Mouse (Mus musculus) midbrain, embryonic 16.5 days (tissue): ENCODE results near the gene Serping1. TPM values are rescaled to one million over a fixed set of nuclear protein-coding genes. Genes with fewer than 3 reads are reported as not detected.

Experiments
- ATAC-seq: fragments of 200-750 bp; cut with Nextera tagmentation; 2 replicates; pipeline ENCODE4 v1.8.0; 2017; ENCODE audit warnings: moderate TSS enrichment
- H3K27ac ChIP-seq: fragments of 300-500 bp; sonication (generic); 2 replicates; pipeline ENCODE4 v1.5.1; 2014; ENCODE audit warnings: mild to moderate bottlenecking, low read length, mixed read lengths
- H3K27me3 ChIP-seq: fragments of 300-500 bp; sonication (generic); 2 replicates; pipeline ENCODE4 v1.6.1; 2014; ENCODE audit warnings: low read depth, low read length, mixed read lengths; ENCODE audit not compliant: control insufficient read depth, insufficient read depth
- H3K36me3 ChIP-seq: fragments of 300-500 bp; sonication (generic); 2 replicates; pipeline ENCODE4 v1.6.1; 2014; ENCODE audit warnings: mild to moderate bottlenecking, low read length, moderate library complexity, mixed read lengths; ENCODE audit not compliant: control insufficient read depth, insufficient read depth
- H3K4me1 ChIP-seq: fragments of 300-500 bp; sonication (generic); 2 replicates; pipeline ENCODE4 v1.6.1; 2014; ENCODE audit warnings: mild to moderate bottlenecking, low read length, mixed read lengths; ENCODE audit not compliant: control insufficient read depth, insufficient read depth
- H3K4me2 ChIP-seq: fragments of 300-500 bp; sonication (generic); 2 replicates; pipeline ENCODE4 v1.6.1; 2014; ENCODE audit warnings: mild to moderate bottlenecking, low read length, mixed read lengths
- H3K4me3 ChIP-seq: fragments of 300-500 bp; sonication (generic); 2 replicates; pipeline ENCODE4 v1.5.1; 2014; ENCODE audit warnings: low read depth, mild to moderate bottlenecking, low read length, moderate library complexity, mixed read lengths
- H3K9ac ChIP-seq: fragments of 300-500 bp; sonication (generic); 2 replicates; pipeline ENCODE4 v1.6.1; 2014; ENCODE audit warnings: low read depth, low read length, mixed read lengths
- H3K9me3 ChIP-seq: fragments of 300-500 bp; sonication (generic); replicated peaks from 2 replicates; pipeline ENCODE4 v1.6.1; 2014; ENCODE audit warnings: mild to moderate bottlenecking, low read length, mixed read lengths; ENCODE audit not compliant: control insufficient read depth, poor library complexity, severe bottlenecking
- WGBS: fragments of 180-500 bp; shearing (Covaris S2); extraction: QIAGEN DNeasy Blood & Tissue Kit; methylation state at CpG from one replicate; pipeline ENCODE4 v1.1.7; 2014; 5-methylcytosine and 5-hydroxymethylcytosine counted together
- microRNA counts: library from miRNA; unstranded; fragments of <30 nt; microRNA quantifications from one replicate; lab custom pipeline; 2016
- microRNA-seq: library from miRNA; unstranded; fragments of <30 nt; microRNA quantifications from one replicate; pipeline ENCODE4, GENCODE M21; 2017
- polyA plus RNA-seq: library from polyadenylated mRNA; unstranded; fragments of >200 nt; fragmentation: Nextera tagmentation; extraction: Ambion mirVana; gene quantifications from 2 replicates; pipeline ENCODE4 v1.2.1, GENCODE M21; 2015

The Serping1 gene
- polyA plus RNA-seq, 1 experiment from 2014 or later: 28.3 TPM

DNA sequence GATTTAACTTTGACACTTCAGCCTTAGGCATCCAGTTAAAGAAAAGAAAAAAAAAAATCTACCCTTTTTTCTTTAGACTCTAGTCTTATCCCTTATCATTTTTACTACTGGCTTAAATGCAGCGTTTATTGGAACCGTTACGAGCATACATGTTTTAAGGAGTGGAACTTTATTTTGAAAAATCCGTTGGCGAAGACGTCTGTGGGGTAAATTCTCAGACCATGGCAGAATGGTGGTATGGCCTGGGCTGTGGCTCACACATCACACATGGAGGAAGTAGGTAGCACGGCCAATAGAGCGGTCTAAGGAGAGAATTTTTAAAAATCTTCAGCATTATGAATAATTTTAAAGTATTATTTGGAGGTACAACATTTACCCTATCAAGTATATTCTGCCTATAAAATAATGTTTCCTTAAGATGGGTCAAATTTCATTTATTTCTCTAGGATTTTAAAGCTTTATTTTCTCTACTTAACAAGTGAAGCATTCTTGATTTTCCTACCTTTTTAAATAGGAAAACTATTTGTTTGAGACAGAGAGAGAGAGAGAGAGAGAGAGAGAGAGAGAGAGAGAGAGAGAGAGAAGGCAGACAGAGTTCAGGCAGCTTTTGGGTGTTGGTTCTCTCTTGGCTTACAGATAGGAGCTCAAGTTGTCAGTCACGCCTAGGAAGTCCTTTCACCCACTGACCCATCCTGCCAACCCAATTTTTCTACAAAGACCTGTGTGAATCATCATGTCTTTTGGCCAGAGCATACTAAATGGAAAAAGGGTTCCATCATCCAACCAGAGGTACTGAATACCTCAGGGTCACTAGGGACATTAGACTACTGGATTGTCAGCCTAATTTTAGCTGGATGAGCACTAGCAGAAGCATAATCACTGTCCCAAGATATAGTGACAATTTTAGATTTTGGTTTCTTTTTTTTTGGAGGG, 58.6 kb downstream of the Serping1 start:
- H3K27me3 ChIP-seq: no peaks in the 10 kb centered on the region
- no peak for ATAC-seq
- peak overlapping the region; percentile 68 for H3K4me3 ChIP-seq
- WGBS: 32% methylated on average over 9 of the region's 9 CpGs
- H3K36me3 ChIP-seq: 0 out of 2 replicates have a peak, but pooled peaks cover 3% of the 10 kb centered on the region
- no peaks in the 10 kb centered on the region for H3K9me3 ChIP-seq
- peak overlapping the region; percentile 82 for H3K4me2 ChIP-seq
- H3K9ac ChIP-seq: peak overlapping the region; percentile 68
- H3K27ac ChIP-seq: peak overlapping the region; percentile 97
- H3K4me1 ChIP-seq: peaks cover 18% of the 10 kb centered on the region

- WGBS: under 1% methylated on average over 33 of the region's 33 CpGs
- no peaks in the 10 kb centered on the region for H3K27me3 ChIP-seq
- ATAC-seq: peak; percentile 97
These were observed 59.5 kb downstream of the Serping1 start for GRCm38 (mm10) chr2:84715562-84716361.

More at GRCm38 (mm10) chr2:84715562-84716361, 59.5 kb downstream of the Serping1 start:
- H3K36me3 ChIP-seq: no peaks in the 10 kb centered on the region
- H3K4me2 ChIP-seq: peak overlapping the region; percentile 82
- H3K9ac ChIP-seq: peak overlapping the region; percentile 80
- H3K4me1 ChIP-seq: peaks cover 16% of the 10 kb centered on the region
- no peaks in the 10 kb centered on the region for H3K9me3 ChIP-seq
- H3K4me3 ChIP-seq: peak overlapping the region; percentile 68
- H3K27ac ChIP-seq: peak overlapping the region; percentile 97

MicroRNAs encoded within 50 kb of the gene (microRNA counts, 519-probe panel; counts per million panel counts)
- microRNA mmu-miR-130a (lab: Ali Mortazavi, UCI): 4,092 counts per million, percentile 99 among the panel's probes with 10 or more counts

Small RNA genes within 50 kb of the gene (microRNA-seq; reads per million reads assigned to microRNA genes)
- 33,086 reads per million, percentile 99 among the genes with 10 or more reads in this experiment for gene Mir130a

Other genes with a start within 250 kb of the Serping1 start
- gene Ctnnd1, start 124.7 kb downstream of the Serping1 start, polyA plus RNA-seq: 29.9 and 30.1 TPM in 2 replicates
- 0.26 and 0.39 TPM in 2 replicates for gene Btbd18, start 116.4 kb downstream of the Serping1 start, polyA plus RNA-seq
- gene Selenoh, start 104.7 kb downstream of the Serping1 start, polyA plus RNA-seq: 177 and 185 TPM in 2 replicates
- gene Gm28635, start 97.4 kb downstream of the Serping1 start, polyA plus RNA-seq: not detected in 2 replicates
- gene Med19, start 97.0 kb downstream of the Serping1 start, polyA plus RNA-seq: 52.3 and 53.6 TPM in 2 replicates
- 298 and 301 TPM in 2 replicates for gene Tmx2, start 96.3 kb downstream of the Serping1 start, polyA plus RNA-seq
- 19.5 and 21.3 TPM in 2 replicates for gene Zdhhc5, start 60.3 kb downstream of the Serping1 start, polyA plus RNA-seq
- gene Clp1, start 48.1 kb downstream of the Serping1 start, polyA plus RNA-seq: 20.1 and 23.0 TPM in 2 replicates
- 27.7 and 28.1 TPM in 2 replicates for gene Ypel4, start 41.4 kb downstream of the Serping1 start, polyA plus RNA-seq
- gene Gm19426, start 31.8 kb downstream of the Serping1 start, polyA plus RNA-seq: 4.3 and 4.8 TPM in 2 replicates
- 22.9 and 23.4 TPM in 2 replicates for gene Ube2l6, start 23.4 kb upstream of the Serping1 start, polyA plus RNA-seq
- gene Smtnl1, start 47.2 kb upstream of the Serping1 start, polyA plus RNA-seq: not detected in 2 replicates
- 69.8 and 75.2 TPM in 2 replicates for gene Timm10, start 51.6 kb upstream of the Serping1 start, polyA plus RNA-seq
- 0.73 and 0.91 TPM in 2 replicates for gene Slc43a1, start 63.4 kb upstream of the Serping1 start, polyA plus RNA-seq
- 3.9 TPM in 2 replicates for gene Rtn4rl2, start 111.3 kb upstream of the Serping1 start, polyA plus RNA-seq
- 2.8 and 3.1 TPM in 2 replicates for gene Slc43a3, start 161.1 kb upstream of the Serping1 start, polyA plus RNA-seq
- not detected in 2 replicates for gene Prg2, start 205.0 kb upstream of the Serping1 start, polyA plus RNA-seq
- gene Prg3, start 212.8 kb upstream of the Serping1 start, polyA plus RNA-seq: not detected in 2 replicates